Mouse (Mus musculus) ES-CJ7 (cell line): Measurements from ENCODE around the gene Gm28230.

Experiments
- DNase-seq: peaks from one replicate; pipeline ENCODE4 v3.0.0; 2011; ENCODE audit warnings: low read depth, low spot score

Gm28230 gene

GRCm38 (mm10) chr2:74722949-74723348 lies 3.6 kb upstream of the Gm28230 start:
- no peak for DNase-seq

GRCm38 (mm10) chr2:74724244-74725015 lies 2.1 kb upstream of the Gm28230 start:
- DNase-seq, result no peak

- DNase-seq, result no peak
These were observed 1.4 kb upstream of the Gm28230 start for GRCm38 (mm10) chr2:74725171-74725570.

GRCm38 (mm10) chr2:74726973-74727639 lies 578 bp downstream of the Gm28230 start:
- DNase-seq, result no peak

- DNase-seq, result no peak
These were observed 1.2 kb downstream of the Gm28230 start for GRCm38 (mm10) chr2:74727640-74728302.

- no peak for DNase-seq
These were observed 1.8 kb downstream of the Gm28230 start for GRCm38 (mm10) chr2:74728303-74728680.

GRCm38 (mm10) chr2:74730331-74730730 lies 3.8 kb downstream of the Gm28230 start:
- no peak for DNase-seq

GRCm38 (mm10) chr2:74731055-74731454 lies 4.5 kb downstream of the Gm28230 start:
- no peak for DNase-seq

GRCm38 (mm10) chr2:74731799-74732512 lies 5.4 kb downstream of the Gm28230 start:
- no peak for DNase-seq

- no peak for DNase-seq
These were observed 6.2 kb downstream of the Gm28230 start for GRCm38 (mm10) chr2:74732513-74733316.

GRCm38 (mm10) chr2:74733317-74733661 lies 6.8 kb downstream of the Gm28230 start:
- DNase-seq, result no peak

GRCm38 (mm10) chr2:74733765-74734164 lies 7.2 kb downstream of the Gm28230 start:
- DNase-seq, result no peak

GRCm38 (mm10) chr2:74734451-74734850 lies 7.9 kb downstream of the Gm28230 start:
- DNase-seq, result no peak

GRCm38 (mm10) chr2:74734996-74735811 lies 8.7 kb downstream of the Gm28230 start:
- DNase-seq, result no peak

- DNase-seq, result no peak
These were observed 9.5 kb downstream of the Gm28230 start for GRCm38 (mm10) chr2:74735851-74736687.

- DNase-seq, result no peak
These were observed 10.4 kb downstream of the Gm28230 start for GRCm38 (mm10) chr2:74736688-74737577.

- no peak for DNase-seq
These were observed 11.1 kb downstream of the Gm28230 start for GRCm38 (mm10) chr2:74737578-74738070.
